Mouse (Mus musculus) liver, postnatal 0 days (tissue): ENCODE data around the gene Eri3. TPM values are rescaled to one million over a fixed set of nuclear protein-coding genes. Genes with fewer than 3 reads are reported as not detected.
A peak's percentile ranks its signal among the peaks of the same experiment; 100 is the strongest.

Experiments
- ATAC-seq: fragments of 200-750 bp; cut with Nextera tagmentation; 2 replicates; pipeline ENCODE4 v1.8.0; 2017; ENCODE audit warnings: mild to moderate bottlenecking, moderate library complexity
- DNase-seq: peaks from one replicate; pipeline ENCODE4 v3.0.0-alpha.2; 2016
- H3K27ac ChIP-seq: fragments of 300-500 bp; sonication (generic); 2 replicates; pipeline ENCODE4 v1.5.1; 2014; ENCODE audit warnings: antibody characterized with exemption, moderate library complexity, mild to moderate bottlenecking, low read depth
- H3K27me3 ChIP-seq: fragments of 300-500 bp; sonication (generic); 2 replicates; pipeline ENCODE4 v1.6.1; 2014; ENCODE audit warnings: low read length, control low read depth, mixed read lengths; ENCODE audit not compliant: insufficient read depth
- H3K36me3 ChIP-seq: fragments of 300-500 bp; sonication (generic); replicated peaks from 2 replicates; pipeline ENCODE4 v1.6.1; 2014; ENCODE audit warnings: mild to moderate bottlenecking, control low read depth, low read length, moderate library complexity, mixed read lengths; ENCODE audit not compliant: insufficient read depth
- H3K4me1 ChIP-seq: fragments of 300-500 bp; sonication (generic); 2 replicates; pipeline ENCODE4 v1.6.1; 2014; ENCODE audit warnings: antibody characterized with exemption, mild to moderate bottlenecking, control low read depth; ENCODE audit not compliant: insufficient read depth
- H3K4me2 ChIP-seq: fragments of 300-500 bp; sonication (generic); 2 replicates; pipeline ENCODE4 v1.6.1; 2014; ENCODE audit warnings: low read depth, mild to moderate bottlenecking, low read length, moderate library complexity, mixed read lengths
- H3K4me3 ChIP-seq: fragments of 300-500 bp; sonication (generic); 2 replicates; pipeline ENCODE4 v1.5.1; 2014; ENCODE audit warnings: low read depth, low read length
- H3K9ac ChIP-seq: fragments of 300-500 bp; sonication (generic); replicated peaks from 2 replicates; pipeline ENCODE4 v1.6.1; 2014; ENCODE audit warnings: mild to moderate bottlenecking, moderate library complexity
- H3K9me3 ChIP-seq: fragments of 300-500 bp; sonication (generic); 2 replicates; pipeline ENCODE4 v1.6.1; 2016; ENCODE audit warnings: mild to moderate bottlenecking, control low read depth, low read length, mixed read lengths
- CTCF ChIP-seq: sonication (generic); IDR thresholded peaks from 2 replicates; pipeline ENCODE4 v1.5.1; 2016; ENCODE audit warnings: antibody characterized with exemption, low read depth
- EP300 ChIP-seq: IDR thresholded peaks from 2 replicates; pipeline ENCODE4 v1.6.1; 2016; ENCODE audit warnings: antibody characterized with exemption, low read depth, mild to moderate bottlenecking
- WGBS: fragments of 180-500 bp; shearing (Covaris S2); extraction: QIAGEN DNeasy Blood & Tissue Kit; methylation state at CpG from one replicate; pipeline ENCODE4 v1.1.7; 2014; ENCODE audit not compliant: insufficient replicate concordance; 5-methylcytosine and 5-hydroxymethylcytosine counted together
- polyA plus RNA-seq: library from polyadenylated mRNA; unstranded; fragments of >200 nt; fragmentation: Nextera tagmentation; extraction: Ambion mirVana; gene quantifications from 2 replicates; pipeline ENCODE4 v1.2.1, GENCODE M21; 2015

The Eri3 gene
- polyA plus RNA-seq, 1 experiment from 2014 or later: 27.8 TPM

DNA sequence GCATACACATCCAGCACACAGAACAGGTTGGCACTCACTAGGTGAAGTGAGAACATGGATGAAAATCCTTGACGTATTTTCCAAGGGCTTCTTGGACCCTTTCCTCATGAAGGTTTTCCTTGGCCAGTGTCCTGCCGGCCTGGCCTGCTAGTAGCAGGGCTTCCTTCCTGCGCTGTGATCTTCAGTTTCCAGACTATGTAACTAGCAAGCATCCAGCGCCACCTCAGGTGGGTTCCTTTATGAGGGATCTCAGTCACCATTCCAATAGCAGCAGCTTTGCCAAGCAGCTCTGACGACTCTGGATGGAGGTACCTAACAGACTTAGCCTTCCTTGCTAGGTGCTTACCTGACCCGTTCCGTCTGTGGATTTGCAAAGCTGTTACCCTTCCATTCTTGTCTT, 119.7 kb downstream of the Eri3 start:
- H3K9ac ChIP-seq: no peak overlapping the region
- H3K27me3 ChIP-seq: no peaks in the 10 kb centered on the region
- DNase-seq (no peak), ATAC-seq (no peak)
- H3K4me1 ChIP-seq: no peaks in the 10 kb centered on the region
- H3K36me3 ChIP-seq: peaks cover 10% of the 10 kb centered on the region
- H3K4me3 ChIP-seq: no peak overlapping the region
- WGBS: 81% methylated on average over 7 of the region's 7 CpGs
- no peak overlapping the region for H3K27ac ChIP-seq
- H3K9me3 ChIP-seq: no peaks in the 10 kb centered on the region
- no peak overlapping the region for H3K4me2 ChIP-seq
- TF ChIP-seq CTCF (no peak), EP300 (no peak)

- H3K4me1 ChIP-seq: no peaks in the 10 kb centered on the region
- DNase-seq: no peak
- no peak for TF ChIP-seq CTCF
- TF ChIP-seq EP300: no peak
- H3K36me3 ChIP-seq: peaks cover 31% of the 10 kb centered on the region
- no peaks in the 10 kb centered on the region for H3K9me3 ChIP-seq
- no peaks in the 10 kb centered on the region for H3K27me3 ChIP-seq
- H3K27ac ChIP-seq: no peak overlapping the region
- 82% methylated on average over 9 of the region's 9 CpGs for WGBS
- H3K9ac ChIP-seq: no peak overlapping the region
- H3K4me2 ChIP-seq: no peak overlapping the region
- no peak overlapping the region for H3K4me3 ChIP-seq
- no peak for ATAC-seq
Observed at GRCm38 (mm10) chr4:117672042-117672441, 121.9 kb downstream of the Eri3 start.

GRCm38 (mm10) chr4:117673901-117674300, 123.7 kb downstream of the Eri3 start:
- no peaks in the 10 kb centered on the region for H3K9me3 ChIP-seq
- H3K4me1 ChIP-seq: no peaks in the 10 kb centered on the region
- H3K4me2 ChIP-seq: no peak overlapping the region
- no peak overlapping the region for H3K27ac ChIP-seq
- H3K4me3 ChIP-seq: no peak overlapping the region
- 90% methylated on average over 3 of the region's 3 CpGs for WGBS
- no peak for ATAC-seq
- no peaks in the 10 kb centered on the region for H3K27me3 ChIP-seq
- no peak for DNase-seq
- no peak overlapping the region for H3K9ac ChIP-seq
- no peak for TF ChIP-seq EP300
- no peak for TF ChIP-seq CTCF
- peaks cover 44% of the 10 kb centered on the region for H3K36me3 ChIP-seq

DNA sequence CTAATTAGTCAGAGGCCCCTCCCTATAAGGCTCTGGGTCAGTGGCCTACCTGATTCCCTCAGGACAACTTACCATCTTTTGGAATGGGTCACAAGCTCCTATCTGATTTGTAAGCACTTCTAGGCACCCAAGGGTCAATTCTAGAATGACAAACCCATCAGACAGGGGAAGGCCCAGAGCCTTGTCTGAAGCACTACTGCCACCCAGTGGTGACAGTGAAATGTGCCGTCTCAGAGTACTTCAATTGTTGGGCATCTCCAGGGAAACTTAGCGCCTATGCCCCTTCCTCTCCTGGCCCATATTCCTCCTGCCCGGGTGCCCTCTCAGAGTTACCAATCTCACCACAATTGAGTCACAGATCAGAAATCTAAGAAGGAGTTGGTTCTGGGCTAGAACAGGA, 126.7 kb downstream of the Eri3 start:
- H3K4me2 ChIP-seq: no peak overlapping the region
- no peaks in the 10 kb centered on the region for H3K9me3 ChIP-seq
- no peak; the same call in 1 of the 2 replicates for ATAC-seq
- WGBS: 25% methylated on average over 3 of the region's 3 CpGs
- H3K27ac ChIP-seq: no peak overlapping the region
- H3K36me3 ChIP-seq: peaks cover 51% of the 10 kb centered on the region
- no peak overlapping the region for H3K4me3 ChIP-seq
- no peak overlapping the region for H3K9ac ChIP-seq
- TF ChIP-seq EP300: no peak
- peak; percentile 92 for TF ChIP-seq CTCF
- H3K4me1 ChIP-seq: peaks cover 8% of the 10 kb centered on the region
- H3K27me3 ChIP-seq: no peaks in the 10 kb centered on the region
- DNase-seq: peak; percentile 83

- no peak overlapping the region for H3K27ac ChIP-seq
- H3K4me2 ChIP-seq: peak overlapping the region; percentile 95
- 0 out of 2 replicates have a peak overlapping the region, but pooled peaks have one; percentile 9 for H3K9ac ChIP-seq
- WGBS: 76% methylated on average over 6 of the region's 6 CpGs
- TF ChIP-seq CTCF (peak; percentile 47), EP300 (no peak)
- peak overlapping the region; percentile 80 for H3K4me3 ChIP-seq
- H3K36me3 ChIP-seq: peaks cover 30% of the 10 kb centered on the region
- no peaks in the 10 kb centered on the region for H3K9me3 ChIP-seq
- H3K27me3 ChIP-seq: no peaks in the 10 kb centered on the region
- DNase-seq: no peak
- peaks cover 10% of the 10 kb centered on the region for H3K4me1 ChIP-seq
- no peak for ATAC-seq
Observed at GRCm38 (mm10) chr4:117680963-117681362, 130.8 kb downstream of the Eri3 start.

- peak; percentile 28; the same call in 1 of the 2 replicates for TF ChIP-seq EP300
- no peak for TF ChIP-seq CTCF
- Histone ChIP-seq H3K9ac (peak within 1 kb of the TSS; percentile 76), H3K4me1 (peaks cover 10% of the 10 kb centered on the region), H3K4me3 (peak within 1 kb of the TSS; percentile 80), H3K9me3 (no peaks in the 10 kb centered on the region), H3K4me2 (peak within 1 kb of the TSS; percentile 95), H3K27me3 (no peaks in the 10 kb centered on the region), H3K36me3 (peaks cover 21% of the 10 kb centered on the region; the same call in 1 of the 2 replicates), H3K27ac (peak within 1 kb of the TSS; percentile 46)
- 0% methylated on average over 32 of the region's 33 CpGs for WGBS
- ATAC-seq: peak; percentile 94
- peak; percentile 89 for DNase-seq
Observed at GRCm38 (mm10) chr4:117681931-117682461, 131.8 kb downstream of the Eri3 start, which contains the start of gene Dmap1. Gene Dmap1 (minus strand): TSS chr4:117682273.
